Mouse (Mus musculus): ENCODE data around the gene Gm49358.

The Gm49358 gene

GRCm38 (mm10) chr10:86872121-86872520 is 108.3 kb downstream of the Gm49358 start:
- no peak for DNase-seq (ENCODE audit: low spot score in 2 of 2)

GRCm38 (mm10) chr10:86872591-86872990 is 108.8 kb downstream of the Gm49358 start:
- no peak for DNase-seq (ENCODE audit: low spot score in 2 of 2)

- no peak for DNase-seq (ENCODE audit: low spot score in 2 of 2)
These were observed 114.9 kb downstream of the Gm49358 start for GRCm38 (mm10) chr10:86878721-86879120.

- DNase-seq (ENCODE audit: low spot score in 2 of 2): no peak
These were observed 116.5 kb downstream of the Gm49358 start for GRCm38 (mm10) chr10:86880071-86880806.

- DNase-seq (ENCODE audit: low spot score in 2 of 2): no peak
These were observed 117.7 kb downstream of the Gm49358 start for GRCm38 (mm10) chr10:86881448-86881847.
